Mouse (Mus musculus): ENCODE data around the gene Olfr1014.

- no peak for TF ChIP-seq POLR2A (IDR thresholded peaks at IDR 0.05; ENCODE audit: insufficient read length, low read depth)
- no peak for TF ChIP-seq REST (IDR thresholded peaks at IDR 0.05; ENCODE audit: insufficient read depth, insufficient read length)
- TF ChIP-seq USF1 (IDR thresholded peaks at IDR 0.05; ENCODE audit: low read depth), result no peak
Observed at GRCm38 (mm10) chr2:85762666-85763065, 9.8 kb upstream of the Olfr1014 start, which contains the start of gene Olfr1012.

All from myocyte (in vitro differentiated cells).